Comparison of ENCODE assay signal across 8 mouse cellular contexts in genomic region chr12:33313828-33314671, GRCm38 (mm10).
DNase-seq lines count a peak whose midpoint lies in the region; ATAC-seq and TF ChIP-seq lines count a peak whose summit lies in the region.

No protein-coding gene starts in this region.

- H3K4me2 ChIP-seq in forebrain, postnatal 0 days (ENCODE audit: low read depth) = peak overlapping the region; percentile 38
- H3K4me2 ChIP-seq in liver, embryonic 16.5 days (ENCODE audit: low read depth, low read length) = peak overlapping the region; percentile 85
- peak overlapping the region; percentile 28 for H3K4me2 ChIP-seq in neural tube, embryonic 12.5 days (replicated peaks)
- peak overlapping the region; percentile 42 for H3K4me2 ChIP-seq in stomach, embryonic 16.5 days (ENCODE audit: low read depth, low read length)

- TF ChIP-seq CTCF in G1E (IDR thresholded peaks at IDR 0.05; ENCODE audit: low read depth, low read length) = no peak
- TF ChIP-seq CTCF in forebrain, postnatal 0 days (IDR thresholded peaks at IDR 0.05; ENCODE audit: low read depth) = no peak

- no peaks in the 10 kb centered on the region; the same call in 1 of the 2 replicates for H3K9me3 ChIP-seq in G1E (replicated peaks)
- no peaks in the 10 kb centered on the region for H3K9me3 ChIP-seq in forebrain, postnatal 0 days (ENCODE audit: low read length)
- no peaks in the 10 kb centered on the region for H3K9me3 ChIP-seq in liver, embryonic 16.5 days (replicated peaks; ENCODE audit: control insufficient read depth, low read length)
- H3K9me3 ChIP-seq in neural tube, embryonic 12.5 days = no peaks in the 10 kb centered on the region
- H3K9me3 ChIP-seq in stomach, embryonic 16.5 days (replicated peaks; ENCODE audit: control insufficient read depth, low read length) = no peaks in the 10 kb centered on the region

- no peaks in the 10 kb centered on the region for H3K27me3 ChIP-seq in G1E (ENCODE audit: insufficient read depth, low read length)
- no peaks in the 10 kb centered on the region for H3K27me3 ChIP-seq in forebrain, postnatal 0 days (ENCODE audit: insufficient read depth, low read length)
- no peaks in the 10 kb centered on the region for H3K27me3 ChIP-seq in liver, embryonic 16.5 days (ENCODE audit: control insufficient read depth, insufficient read depth, low read depth, low read length)
- no peaks in the 10 kb centered on the region for H3K27me3 ChIP-seq in neural tube, embryonic 12.5 days (replicated peaks)
- H3K27me3 ChIP-seq in stomach, embryonic 16.5 days (ENCODE audit: control insufficient read depth, insufficient read depth, low read length) = no peaks in the 10 kb centered on the region

- peak overlapping the region; percentile 74 for H3K4me3 ChIP-seq in G1E (ENCODE audit: low read depth, low read length)
- H3K4me3 ChIP-seq in forebrain, postnatal 0 days (ENCODE audit: low read depth, low read length) = no peak overlapping the region
- peak overlapping the region; percentile 69 for H3K4me3 ChIP-seq in liver, embryonic 16.5 days (ENCODE audit: low read depth, low read length)
- H3K4me3 ChIP-seq in neural tube, embryonic 12.5 days = no peak overlapping the region
- peak overlapping the region; percentile 31 for H3K4me3 ChIP-seq in stomach, embryonic 16.5 days (replicated peaks; ENCODE audit: low read length)

- 17% methylated on average over 14 of the region's 14 CpGs for WGBS in forebrain, postnatal 0 days
- WGBS in large intestine, adult 2 months = 11% methylated on average over 14 of the region's 14 CpGs
- WGBS in liver, embryonic 16.5 days (ENCODE audit: insufficient replicate concordance) = 13% methylated on average over 14 of the region's 14 CpGs
- WGBS in neural tube, embryonic 12.5 days = 34% methylated on average over 14 of the region's 14 CpGs
- 22% methylated on average over 14 of the region's 14 CpGs for WGBS in stomach, embryonic 16.5 days

- ATAC-seq in G1E (ENCODE audit: extremely low read depth, insufficient number of reproducible peaks, low FRiP score, poor library complexity, severe bottlenecking) = peak; percentile 62
- peak; percentile 82 for ATAC-seq in forebrain, postnatal 0 days
- ATAC-seq in liver, embryonic 16.5 days (ENCODE audit: low read depth) = peak; percentile 39
- ATAC-seq in neural tube, embryonic 12.5 days (ENCODE audit: low FRiP score, low read depth) = peak; percentile 27; the same call in 1 of the 2 replicates
- peak; percentile 28; the same call in 1 of the 2 replicates for ATAC-seq in stomach, embryonic 16.5 days (ENCODE audit: insufficient read depth, low FRiP score)

- peak; percentile 86 for DNase-seq in G1E (ENCODE audit: low spot score)
- DNase-seq in cerebellum, adult 18-20 months = peak; percentile 86 to 90
- DNase-seq in forebrain, postnatal 0 days = peak; percentile 70
- DNase-seq in heart, postnatal 36 days = peak; percentile 76 to 82
- DNase-seq in large intestine, adult 2 months (ENCODE audit: low read depth, low spot score) = peak; percentile 65

- H3K4me1 ChIP-seq in G1E (ENCODE audit: insufficient read depth, low read depth, low read length) = peaks cover 72% of the 10 kb centered on the region
- H3K4me1 ChIP-seq in forebrain, postnatal 0 days (ENCODE audit: insufficient read depth) = peaks cover 8% of the 10 kb centered on the region; the same call in 1 of the 2 replicates
- H3K4me1 ChIP-seq in liver, embryonic 16.5 days (ENCODE audit: control insufficient read depth, low read depth, low read length) = peaks cover 64% of the 10 kb centered on the region
- H3K4me1 ChIP-seq in neural tube, embryonic 12.5 days = no peaks in the 10 kb centered on the region
- peaks cover 21% of the 10 kb centered on the region for H3K4me1 ChIP-seq in stomach, embryonic 16.5 days (ENCODE audit: control insufficient read depth, insufficient read depth, low read length)

- intact Hi-C loops in heart, postnatal 36 days (cut with DNase I) = no loop called here

- peaks cover 35% of the 10 kb centered on the region for H3K36me3 ChIP-seq in G1E (replicated peaks)
- H3K36me3 ChIP-seq in forebrain, postnatal 0 days (ENCODE audit: insufficient read depth) = no peaks in the 10 kb centered on the region
- peaks cover under 1% of the 10 kb centered on the region for H3K36me3 ChIP-seq in liver, embryonic 16.5 days (ENCODE audit: control insufficient read depth, insufficient read depth)
- no peaks in the 10 kb centered on the region for H3K36me3 ChIP-seq in neural tube, embryonic 12.5 days
- no peaks in the 10 kb centered on the region for H3K36me3 ChIP-seq in stomach, embryonic 16.5 days (ENCODE audit: control insufficient read depth, insufficient read depth, low read length)

- no peak overlapping the region; the same call in 1 of the 2 replicates for H3K9ac ChIP-seq in forebrain, postnatal 0 days
- peak overlapping the region; percentile 82 for H3K9ac ChIP-seq in liver, embryonic 16.5 days (ENCODE audit: low read depth, low read length)
- no peak overlapping the region for H3K9ac ChIP-seq in neural tube, embryonic 12.5 days
- peak overlapping the region; percentile 46; the same call in 1 of the 2 replicates for H3K9ac ChIP-seq in stomach, embryonic 16.5 days (ENCODE audit: low read length)

- no peak overlapping the region for H3K27ac ChIP-seq in forebrain, postnatal 0 days (ENCODE audit: low read depth, low read length)
- peak overlapping the region; percentile 94 for H3K27ac ChIP-seq in liver, embryonic 16.5 days (ENCODE audit: low read length)
- no peak overlapping the region for H3K27ac ChIP-seq in neural tube, embryonic 12.5 days
- peak overlapping the region; percentile 57 for H3K27ac ChIP-seq in stomach, embryonic 16.5 days (ENCODE audit: low read length)

Comparison
In these comparisons a context has a peak if more than half of its experiments do, and no peak if none do; other contexts are left out.
1. ATAC-seq: peak in every context shown above with its lines; median percentile 82 in forebrain, postnatal 0 days; 62 in G1E; 39 in liver, embryonic 16.5 days; 28 in stomach, embryonic 16.5 days; 27 in neural tube, embryonic 12.5 days.
2. H3K4me3 ChIP-seq: peak in G1E (single experiment), liver, embryonic 16.5 days (single experiment) and stomach, embryonic 16.5 days (single experiment); none in forebrain, postnatal 0 days (single experiment) and neural tube, embryonic 12.5 days (single experiment).
3. H3K27ac ChIP-seq: peak in liver, embryonic 16.5 days (single experiment) and stomach, embryonic 16.5 days (single experiment); none in forebrain, postnatal 0 days (single experiment) and neural tube, embryonic 12.5 days (single experiment).
4. H3K4me2 ChIP-seq: peak in every context shown above with its lines; median percentile 85 in liver, embryonic 16.5 days; 42 in stomach, embryonic 16.5 days; 38 in forebrain, postnatal 0 days; 28 in neural tube, embryonic 12.5 days.
5. H3K9ac ChIP-seq: peak in liver, embryonic 16.5 days (single experiment) and stomach, embryonic 16.5 days (single experiment); none in forebrain, postnatal 0 days (single experiment) and neural tube, embryonic 12.5 days (single experiment).
6. Peak in every context shown above with its lines, with median percentiles within 50 percentile points of each other: DNase-seq.